Mouse (Mus musculus) liver, embryonic 14.5 days (tissue): Measurements from ENCODE around the gene Ptges3l. TPM values are rescaled to one million over a fixed set of nuclear protein-coding genes. Genes with fewer than 3 reads are reported as not detected.
"Not testable (repeated sequence)": the region's sequence is repeated elsewhere in the genome, so short reads cannot be mapped to it uniquely, and the experiment has no call there.

Source experiments
- ATAC-seq: fragments of 200-750 bp; cut with Nextera tagmentation; 2 replicates; pipeline ENCODE4 v1.8.0; 2017; ENCODE audit warnings: moderate number of reproducible peaks, mild to moderate bottlenecking, moderate library complexity; ENCODE audit not compliant: insufficient read depth
- DNase-seq, 3 experiments: peaks; one replicate each; pipeline ENCODE4 v3.0.0-alpha.2; 2012 to 2013; ENCODE audit warnings: low read depth in 3 of 3, low spot score in 3 of 3
- H3K27ac ChIP-seq: fragments of 300-500 bp; sonication (generic); 2 replicates; pipeline ENCODE4 v1.5.1; 2014; ENCODE audit warnings: moderate library complexity, mild to moderate bottlenecking, control low read depth, inconsistent platforms
- H3K27me3 ChIP-seq: fragments of 300-500 bp; sonication (generic); 2 replicates; pipeline ENCODE4 v1.6.1; 2014; ENCODE audit warnings: mild to moderate bottlenecking, low read length, moderate library complexity; ENCODE audit not compliant: control insufficient read depth, insufficient read depth
- H3K36me3 ChIP-seq: fragments of 300-500 bp; sonication (generic); replicated peaks from 2 replicates; pipeline ENCODE4 v1.6.1; 2014; ENCODE audit warnings: low read depth; ENCODE audit not compliant: control insufficient read depth, insufficient read depth
- H3K4me1 ChIP-seq, 2 experiments: fragments of 200-500 bp in 1 of 2; fragments of 300-500 bp in 1 of 2; sonication (generic) in 1 of 2; replicated peaks; 2 replicates each; pipeline ENCODE4 v1.6.1; 2012 to 2014; ENCODE audit warnings: antibody characterized with exemption in 1 of 2, inconsistent platforms in 1 of 2, low read length in 1 of 2; ENCODE audit not compliant: control insufficient read depth in 2 of 2, insufficient read depth in 2 of 2
- H3K4me2 ChIP-seq: fragments of 300-500 bp; sonication (generic); 2 replicates; pipeline ENCODE4 v1.6.1; 2014; ENCODE audit warnings: low read depth, mild to moderate bottlenecking, control low read depth, moderate library complexity
- H3K4me3 ChIP-seq, 2 experiments: fragments of 200-500 bp in 1 of 2; fragments of 300-500 bp in 1 of 2; sonication (generic) in 1 of 2; 2 replicates each; pipeline ENCODE4 v1.5.1; 2012 to 2014; ENCODE audit warnings: low read depth in 2 of 2, low read length in 2 of 2, mild to moderate bottlenecking in 2 of 2, control low read depth in 1 of 2, inconsistent platforms in 1 of 2, moderate library complexity in 1 of 2; ENCODE audit not compliant: insufficient read depth in 1 of 2
- H3K9ac ChIP-seq: fragments of 300-500 bp; sonication (generic); replicated peaks from 2 replicates; pipeline ENCODE4 v1.6.1; 2014; ENCODE audit warnings: mild to moderate bottlenecking, control low read depth, moderate library complexity
- H3K9me3 ChIP-seq: fragments of 300-500 bp; sonication (generic); 2 replicates; pipeline ENCODE4 v1.6.1; 2016; ENCODE audit warnings: low read length, mixed read lengths; ENCODE audit not compliant: control insufficient read depth
- CTCF ChIP-seq: IDR thresholded peaks from 2 replicates; pipeline ENCODE4 v1.5.1; 2016; ENCODE audit warnings: antibody characterized with exemption, low read depth, control low read depth
- EP300 ChIP-seq: IDR thresholded peaks from 2 replicates; pipeline ENCODE4 v1.6.1; 2016; ENCODE audit warnings: antibody characterized with exemption, low read depth
- WGBS: fragments of 180-500 bp; shearing (Covaris S2); extraction: QIAGEN DNeasy Blood & Tissue Kit; methylation state at CpG from one replicate; pipeline ENCODE4 v1.1.7; 2014; ENCODE audit not compliant: insufficient replicate concordance; 5-methylcytosine and 5-hydroxymethylcytosine counted together
- polyA plus RNA-seq, 2 experiments: library from polyadenylated mRNA; depleted of rRNA in 1 of 2; stranded (reverse) in 1 of 2; unstranded in 1 of 2; fragments of >200 nt; fragmentation: Nextera tagmentation in 1 of 2; extraction: Ambion mirVana in 1 of 2; gene quantifications; 2 replicates each; pipeline versions ENCODE4 v1.2.1 to v1.2.3; 2012 to 2014

The Ptges3l gene
- polyA plus RNA-seq, 2 experiments = 0.74 to 0.86 TPM

DNA sequence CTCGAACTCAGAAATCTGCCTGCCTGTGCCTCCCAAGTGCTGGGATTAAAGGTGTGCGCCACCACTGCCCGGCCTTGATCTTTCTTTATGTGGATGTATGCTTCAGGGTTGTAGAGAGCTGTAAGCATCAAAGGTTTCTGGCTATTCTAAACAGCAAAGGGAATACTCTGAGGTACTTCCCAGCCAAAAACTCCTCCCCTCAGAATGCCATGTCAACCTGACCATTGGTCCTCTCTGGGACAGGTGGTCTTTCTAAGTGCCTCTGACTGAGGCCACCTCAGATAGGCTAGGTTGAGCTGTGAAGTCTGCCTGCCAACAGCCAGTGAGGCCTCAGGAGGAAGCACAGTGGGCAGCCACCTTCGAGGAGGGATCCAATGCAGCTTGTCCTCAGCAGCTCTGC is 23.8 kb upstream of the Ptges3l start:
- peak overlapping the region; percentile 95 for H3K27ac ChIP-seq
- H3K4me2 ChIP-seq = peak overlapping the region; percentile 78
- peak overlapping the region; percentile 90 to 96 for H3K4me3 ChIP-seq
- no peaks in the 10 kb centered on the region for H3K9me3 ChIP-seq
- peaks cover 13 to 32% of the 10 kb centered on the region in 2 experiments for H3K4me1 ChIP-seq
- ATAC-seq (peak; percentile 25; the same call in 1 of the 2 replicates), DNase-seq (no peak)
- H3K27me3 ChIP-seq = no peaks in the 10 kb centered on the region
- peak overlapping the region; percentile 90 for H3K9ac ChIP-seq
- peaks cover 18% of the 10 kb centered on the region for H3K36me3 ChIP-seq
- TF ChIP-seq CTCF (peak; percentile 4; the same call in 1 of the 2 replicates), EP300 (no peak)
- WGBS = 31% methylated on average over 4 of the region's 4 CpGs

DNA sequence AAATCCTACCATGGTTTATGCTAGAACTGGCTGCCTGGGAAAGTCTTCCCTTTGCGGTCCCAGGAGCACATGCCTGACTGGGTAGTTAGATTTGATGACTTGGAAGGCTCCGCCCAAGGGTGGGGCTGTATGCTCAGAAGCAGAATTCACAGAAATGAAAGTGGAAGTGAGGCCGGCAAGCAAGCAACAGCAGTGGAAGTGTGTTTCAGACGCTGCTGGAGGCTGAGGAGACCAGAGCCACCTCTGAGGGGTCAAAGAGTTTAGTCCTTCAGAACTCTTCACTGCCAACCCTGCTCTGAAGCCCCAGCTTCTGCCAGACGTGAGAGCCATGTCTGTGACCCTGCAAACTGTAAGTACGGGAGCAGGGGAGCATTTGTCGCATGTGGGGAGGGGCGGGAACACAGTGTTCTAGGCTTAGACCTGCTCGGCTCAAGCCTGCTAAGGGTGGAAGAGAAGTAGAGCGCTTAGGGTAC is 23.2 kb upstream of the Ptges3l start, which contains the start of gene Ifi35:
TSS of gene Ifi35 (plus strand) at position 134 of the 473 bp plus-strand sequence.
- H3K27ac ChIP-seq = peak within 1 kb of the TSS; percentile 95
- ATAC-seq (peak; percentile 83), DNase-seq (peak; percentile 85 to 91 (median 86))
- H3K4me1 ChIP-seq = peaks cover 13 to 37% of the 10 kb centered on the region in 2 experiments
- H3K4me3 ChIP-seq = peak within 1 kb of the TSS; percentile 90 to 96
- TF ChIP-seq CTCF = no peak
- no peak for TF ChIP-seq EP300
- peak within 1 kb of the TSS; percentile 90 for H3K9ac ChIP-seq
- H3K9me3 ChIP-seq = no peaks in the 10 kb centered on the region
- no peaks in the 10 kb centered on the region for H3K27me3 ChIP-seq
- peaks cover 23% of the 10 kb centered on the region for H3K36me3 ChIP-seq
- peak within 1 kb of the TSS; percentile 78 for H3K4me2 ChIP-seq
- 2% methylated on average over 10 of the region's 10 CpGs for WGBS

DNA sequence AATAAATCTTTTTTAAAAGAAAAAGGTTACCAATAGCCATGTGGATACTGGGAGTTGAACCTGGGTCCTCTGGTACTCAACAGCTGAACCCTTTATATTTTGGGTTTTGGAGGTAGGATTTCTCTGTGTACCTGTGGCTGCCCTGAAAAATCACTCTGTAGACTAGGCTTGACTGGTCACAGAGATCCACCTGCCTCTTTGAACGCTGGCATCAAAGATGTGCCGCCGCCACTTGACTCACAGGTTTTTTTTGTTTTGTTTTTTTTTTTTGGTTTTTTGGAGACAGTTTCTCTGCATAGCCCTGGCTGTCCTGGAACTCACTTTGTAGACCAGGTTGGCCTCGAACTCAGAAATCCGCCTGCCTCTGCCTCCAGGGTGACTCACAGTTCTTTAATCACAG is 22.7 kb upstream of the Ptges3l start:
- DNase-seq = no peak
- no peaks in the 10 kb centered on the region for H3K9me3 ChIP-seq
- peak overlapping the region; percentile 90 to 96; a peak in 2 of 4 replicates for H3K4me3 ChIP-seq
- H3K27ac ChIP-seq = peak overlapping the region; percentile 95
- H3K27me3 ChIP-seq = no peaks in the 10 kb centered on the region
- no peak for TF ChIP-seq EP300
- TF ChIP-seq CTCF = no peak
- peaks cover 23% of the 10 kb centered on the region for H3K36me3 ChIP-seq
- peaks cover 13 to 41% of the 10 kb centered on the region in 2 experiments for H3K4me1 ChIP-seq
- peak overlapping the region; percentile 78 for H3K4me2 ChIP-seq
- no peak overlapping the region for H3K9ac ChIP-seq
- ATAC-seq = no peak
- whole genome bisulfite sequencing = 77% methylated on average over 5 of the region's 5 CpGs

DNA sequence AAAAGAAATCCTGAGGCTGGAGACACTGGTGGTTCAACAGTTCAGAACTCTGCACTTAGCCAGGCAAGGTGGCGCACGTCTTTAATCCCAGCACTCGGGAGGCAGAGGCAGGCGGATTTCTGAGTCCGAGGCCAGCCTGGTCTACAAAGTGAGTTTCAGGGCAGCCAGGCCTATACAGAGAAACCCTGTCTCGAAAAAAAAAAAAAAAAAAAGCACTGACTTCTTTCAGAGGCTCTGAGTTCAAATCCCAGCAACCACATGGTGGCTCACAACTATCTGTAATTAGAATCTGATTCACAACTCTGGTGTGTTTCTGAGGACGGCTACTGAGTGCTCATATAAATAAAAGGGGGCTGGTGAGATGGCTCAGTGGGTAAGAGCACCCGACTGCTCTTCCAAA is 21.7 kb upstream of the Ptges3l start:
- not testable (repeated sequence) for H3K9ac ChIP-seq, H3K4me2 ChIP-seq, H3K27ac ChIP-seq, H3K27me3 ChIP-seq, H3K4me3 ChIP-seq, H3K9me3 ChIP-seq, ATAC-seq, DNase-seq
- H3K36me3 ChIP-seq = peaks cover 23% of the 10 kb centered on the region
- 74% methylated on average over 8 of the region's 8 CpGs for whole genome bisulfite sequencing
- H3K4me1 ChIP-seq = peaks cover 13 to 35% of the 10 kb centered on the region in 2 experiments

DNA sequence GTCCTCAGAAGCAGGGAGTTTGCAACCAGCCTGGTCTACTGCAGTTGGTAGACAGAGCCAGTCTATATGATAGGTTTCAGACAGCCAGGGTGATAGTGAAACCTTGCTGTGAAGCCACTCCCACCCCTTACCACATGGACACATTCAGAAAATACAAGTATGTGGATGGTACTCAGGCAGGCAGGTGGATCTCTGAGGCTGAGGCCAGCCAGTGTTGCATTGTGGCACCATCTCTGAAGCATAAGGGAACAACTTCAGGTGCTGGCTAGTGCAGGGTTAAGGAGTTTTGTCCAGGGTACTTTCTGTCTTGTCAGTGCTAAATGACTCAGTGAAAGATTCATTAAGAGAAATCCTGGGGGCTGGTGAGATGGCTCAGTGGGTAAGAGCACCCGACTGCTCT is 21.2 kb upstream of the Ptges3l start:
- Histone ChIP-seq H3K4me3 (no peak overlapping the region), H3K9ac (no peak overlapping the region), H3K27me3 (no peaks in the 10 kb centered on the region), H3K27ac (peak overlapping the region; percentile 25; the same call in 1 of the 2 replicates), H3K4me2 (no peak overlapping the region), H3K36me3 (peaks cover 23% of the 10 kb centered on the region), H3K4me1 (peaks cover 13 to 30% of the 10 kb centered on the region in 2 experiments), H3K9me3 (no peaks in the 10 kb centered on the region)
- ATAC-seq (no peak), DNase-seq (no peak)
- WGBS = 74% methylated on average over 1 of the region's 1 CpGs
- TF ChIP-seq CTCF (no peak), EP300 (no peak)
